Mouse (Mus musculus): Measurements from ENCODE around the gene Fcna.

DNA sequence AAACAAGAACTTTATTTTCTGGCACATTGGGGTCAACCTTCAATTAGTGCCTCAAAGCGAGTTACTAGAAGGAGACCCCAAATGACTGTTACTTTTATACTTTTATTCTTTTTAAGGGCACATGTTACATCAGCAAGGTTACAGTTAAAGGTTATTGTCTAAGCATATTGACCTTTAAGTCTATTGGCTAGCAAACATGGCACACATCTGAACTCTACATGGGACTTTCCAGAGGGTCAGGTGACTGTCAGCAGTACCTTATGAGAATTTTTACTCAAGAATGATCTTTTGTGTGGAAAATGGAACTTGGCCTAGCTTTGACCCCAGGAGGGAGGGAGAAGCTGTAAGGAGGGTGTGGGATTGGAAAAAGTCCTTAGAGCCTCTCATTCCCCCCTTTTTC lies 38.7 kb upstream of the Fcna start:
- no peak for TF ChIP-seq CTCF (IDR thresholded peaks at IDR 0.05; ENCODE audit: low read depth)
- TF ChIP-seq EP300 (optimal IDR thresholded peaks at IDR 0.05): no peak
